Mouse (Mus musculus) adrenal gland, postnatal 25 days (tissue): ENCODE results near the gene Jdp2. TPM values are rescaled to one million over a fixed set of nuclear protein-coding genes. Genes with fewer than 3 reads are reported as not detected.

Source experiments
- DNase-seq: peaks from one replicate; pipeline ENCODE4 v3.0.0; 2021; ENCODE audit warnings: mixed read lengths
- total RNA-seq: library from RNA; stranded (reverse); gene quantifications from 2 replicates; pipeline ENCODE4 v1.2.3, GENCODE M21; 2021

Jdp2 gene
- total RNA-seq, 1 experiment from 2014 or later: 16.4 TPM

GRCm38 (mm10) chr12:85601531-85601930 is 2.7 kb downstream of the Jdp2 start:
- DNase-seq: no peak

- DNase-seq: no peak
These were observed 3.3 kb downstream of the Jdp2 start for GRCm38 (mm10) chr12:85602153-85602552.

GRCm38 (mm10) chr12:85602811-85603210 is 4.0 kb downstream of the Jdp2 start:
- no peak for DNase-seq

- DNase-seq: no peak
These were observed 4.9 kb downstream of the Jdp2 start for GRCm38 (mm10) chr12:85603767-85604166.

DNA sequence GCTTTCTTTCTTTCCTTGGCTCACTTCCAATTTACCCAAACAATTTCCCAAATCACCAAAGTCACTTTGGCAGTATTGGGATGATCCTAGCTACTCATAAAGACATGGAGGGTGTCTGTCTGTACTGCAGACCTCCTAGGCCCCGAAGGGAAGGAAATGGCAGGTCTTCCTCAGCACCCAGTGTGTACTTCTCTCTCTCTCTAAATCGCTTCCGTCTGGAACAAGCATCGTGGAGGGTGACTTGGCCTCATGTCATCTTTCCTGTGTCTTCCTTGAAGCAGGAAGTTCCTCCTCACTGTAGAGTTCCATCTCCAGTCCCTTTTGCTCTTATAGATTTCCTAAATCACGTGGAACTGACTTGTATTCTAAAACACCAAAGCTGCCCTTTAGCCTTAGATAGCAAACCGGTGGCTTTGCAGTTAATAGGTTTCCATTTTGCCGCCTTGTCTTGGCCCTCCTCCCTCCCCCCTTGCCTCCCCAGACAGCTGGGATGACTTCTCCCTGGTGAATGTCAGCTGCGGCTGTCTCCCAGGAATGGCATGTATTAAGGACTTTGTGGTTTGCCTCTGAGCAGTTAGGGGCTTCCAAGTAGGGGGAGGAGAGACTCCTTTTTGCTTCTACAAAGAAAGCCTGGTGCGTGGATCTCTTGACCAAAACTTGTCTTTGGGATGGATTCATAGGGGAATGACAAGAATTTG is 5.6 kb downstream of the Jdp2 start:
- DNase-seq: no peak

DNA sequence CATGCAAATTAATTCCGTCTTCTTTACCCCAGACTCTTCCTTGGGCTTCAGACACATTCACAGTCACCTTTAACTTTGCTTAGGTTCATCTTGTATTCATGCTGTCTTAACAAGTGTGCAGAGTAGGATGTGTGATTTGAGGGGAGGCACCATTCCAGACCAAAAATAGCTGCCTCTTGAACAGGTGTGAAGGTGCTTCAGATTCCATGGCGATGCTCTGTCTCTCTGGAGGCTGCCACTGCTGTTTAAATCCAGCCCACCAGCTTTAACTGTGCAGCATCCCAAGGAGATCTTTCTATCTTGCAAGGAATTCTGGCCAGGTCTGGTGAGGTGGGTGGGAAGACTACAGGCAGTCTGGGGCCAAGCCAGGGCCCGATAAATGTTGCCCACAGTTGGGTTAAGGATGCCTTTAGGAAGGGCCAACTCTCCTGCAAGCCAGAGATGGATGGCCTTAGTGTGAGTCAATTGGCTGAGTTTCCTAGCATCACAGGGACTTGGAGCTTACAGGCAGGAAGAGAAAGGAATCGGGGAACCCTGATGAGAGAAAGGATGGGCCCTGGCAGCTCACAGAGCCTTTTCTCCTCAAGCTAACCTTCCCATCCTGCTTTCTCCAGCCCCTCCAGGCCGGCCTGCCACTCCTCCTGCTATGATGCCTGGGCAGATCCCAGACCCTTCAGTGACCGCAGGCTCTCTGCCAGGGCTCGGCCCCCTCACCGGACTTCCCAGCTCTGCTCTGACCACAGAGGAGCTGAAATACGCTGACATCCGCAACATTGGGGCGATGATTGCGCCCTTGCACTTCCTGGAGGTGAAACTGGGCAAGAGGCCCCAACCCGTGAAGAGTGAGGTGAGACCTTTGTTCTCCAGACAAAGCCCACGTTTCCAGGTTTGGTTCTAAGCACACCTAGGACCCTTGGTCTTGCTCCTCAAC is 9.0 kb downstream of the Jdp2 start:
- no peak for DNase-seq

GRCm38 (mm10) chr12:85610167-85610566 is 11.3 kb downstream of the Jdp2 start:
- no peak for DNase-seq

DNA sequence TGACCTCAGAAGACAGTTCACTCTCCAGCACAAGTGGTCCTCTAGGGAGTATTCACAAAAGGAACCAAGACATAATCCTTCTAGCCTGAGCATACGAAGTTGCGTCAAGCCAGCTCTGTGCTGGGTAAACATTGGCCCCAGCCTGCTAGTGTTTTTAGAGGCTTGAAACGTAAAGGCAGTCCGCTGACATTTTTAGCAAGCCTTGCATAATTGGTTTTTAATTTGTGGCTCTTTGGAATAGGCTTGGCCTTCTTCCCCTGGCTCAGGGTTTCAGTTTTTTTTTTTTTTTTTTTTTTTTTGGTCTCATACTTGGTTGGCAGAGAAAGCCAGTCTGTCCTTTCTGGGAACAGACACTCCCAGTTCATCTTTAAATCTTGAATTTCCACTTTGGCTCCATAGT is 15.3 kb downstream of the Jdp2 start:
- DNase-seq: no peak

DNA sequence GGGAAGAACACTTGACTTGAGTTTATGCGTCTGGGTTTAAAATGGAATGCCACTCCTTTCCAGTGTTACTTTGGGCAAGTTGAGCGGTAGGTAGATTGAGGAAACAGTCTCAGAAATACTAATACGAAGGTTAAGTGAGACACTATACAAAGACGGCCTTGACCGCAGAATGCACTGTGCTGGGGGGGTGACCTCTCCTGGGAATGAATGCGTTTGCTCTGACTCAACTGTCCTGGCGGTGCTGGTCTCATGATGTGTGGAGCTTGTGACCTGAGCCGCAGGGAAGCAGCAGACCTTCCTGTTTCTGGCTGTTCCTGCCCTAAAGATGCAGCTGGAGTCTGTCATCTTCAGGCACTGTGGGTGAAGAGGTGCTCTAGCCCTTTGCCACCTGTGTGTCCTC is 16.7 kb downstream of the Jdp2 start:
- no peak for DNase-seq

DNA sequence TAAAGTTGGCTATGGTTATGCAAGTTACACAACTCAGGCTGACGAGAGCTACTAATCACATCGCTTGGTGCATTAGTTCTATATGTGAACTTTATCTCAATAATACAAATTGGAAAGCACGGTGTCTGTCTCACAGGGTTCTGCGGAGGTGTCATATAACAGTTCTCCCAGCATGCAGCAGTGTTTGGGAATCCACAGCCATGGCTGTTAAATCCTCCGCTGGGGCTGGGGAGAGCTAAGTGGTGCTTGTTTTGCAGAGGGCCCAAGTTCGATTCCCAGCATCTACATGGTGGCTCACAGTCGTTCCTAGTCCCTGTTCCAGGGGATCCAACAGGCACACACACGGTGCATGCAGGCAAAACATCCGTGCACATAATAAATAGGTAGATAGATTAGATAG is 19.1 kb downstream of the Jdp2 start:
- DNase-seq: no peak

GRCm38 (mm10) chr12:85618430-85618829 is 19.6 kb downstream of the Jdp2 start:
- DNase-seq: no peak

DNA sequence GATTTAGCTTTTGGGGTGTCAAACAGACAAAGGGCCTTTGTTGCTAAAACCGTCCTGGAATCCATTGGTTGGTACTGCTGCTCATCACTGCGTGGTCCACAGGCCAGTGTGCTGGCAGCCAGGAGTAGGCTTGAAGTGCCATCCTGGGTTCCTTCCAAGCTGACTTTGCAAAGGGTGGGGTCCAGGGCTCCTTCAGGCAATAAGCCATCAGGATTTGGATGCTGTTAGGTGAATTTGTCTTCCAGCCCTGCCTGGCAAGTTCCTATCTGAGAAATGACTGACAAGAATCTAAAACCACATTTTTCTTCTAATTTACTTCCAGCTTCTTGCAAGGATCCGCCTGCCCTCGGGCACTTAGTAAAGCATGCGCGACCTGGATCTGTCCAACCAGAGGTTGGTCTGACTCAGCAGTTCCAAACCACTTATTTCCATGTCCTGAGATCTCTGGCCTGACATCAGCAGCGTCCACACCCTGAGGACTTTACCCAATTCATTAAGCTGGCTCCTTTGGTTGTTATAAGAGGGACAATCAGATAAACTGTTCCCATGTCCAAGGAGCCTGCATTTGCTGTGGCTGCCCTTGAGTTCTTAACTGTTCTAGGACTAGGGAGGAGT is 20.6 kb downstream of the Jdp2 start:
- DNase-seq: no peak

GRCm38 (mm10) chr12:85619898-85620443 is 21.1 kb downstream of the Jdp2 start:
- no peak for DNase-seq

- DNase-seq: no peak
These were observed 22.2 kb downstream of the Jdp2 start for GRCm38 (mm10) chr12:85621027-85621426.

GRCm38 (mm10) chr12:85621673-85622072 is 22.8 kb downstream of the Jdp2 start:
- no peak for DNase-seq

GRCm38 (mm10) chr12:85623711-85624110 is 24.9 kb downstream of the Jdp2 start:
- DNase-seq: no peak

DNA sequence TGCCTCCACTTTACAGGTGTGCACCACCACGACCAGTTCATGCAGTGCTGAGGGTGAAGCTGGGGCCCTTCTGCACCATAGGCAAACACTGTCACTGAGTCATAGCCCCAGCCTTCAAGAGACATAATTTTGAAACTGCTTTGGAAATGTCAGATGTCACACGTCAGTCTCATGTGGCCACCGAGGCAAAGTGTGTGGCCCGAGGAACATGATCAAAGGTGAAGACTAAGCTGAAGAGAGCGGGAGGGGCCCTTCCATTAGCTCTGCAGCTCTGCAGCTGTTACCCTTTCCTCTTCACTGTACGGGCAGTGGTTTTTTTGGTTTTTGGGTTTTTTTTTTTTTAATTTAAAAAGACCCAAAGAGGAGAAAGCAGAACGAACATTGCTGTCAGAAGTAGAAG is 25.8 kb downstream of the Jdp2 start:
- no peak for DNase-seq

DNA sequence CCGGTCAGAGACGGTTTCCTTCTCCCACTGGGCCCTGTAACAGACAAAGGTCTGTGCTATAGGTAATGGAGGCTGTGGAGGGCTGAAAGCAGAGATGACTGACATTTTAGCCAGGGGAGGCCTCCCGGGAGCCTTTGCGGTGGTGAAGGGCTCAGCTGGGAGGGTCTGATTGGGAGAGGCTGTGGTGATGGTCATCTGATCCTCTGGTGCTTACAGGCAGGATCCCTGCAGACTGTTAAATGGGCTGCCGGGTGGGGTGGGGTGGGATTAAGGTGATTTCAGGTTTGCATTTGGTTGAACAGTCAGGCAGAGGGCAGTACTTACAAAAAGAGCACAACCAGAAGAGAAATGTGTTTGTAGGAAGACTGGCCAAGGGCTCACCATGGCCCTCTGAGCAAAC is 27.0 kb downstream of the Jdp2 start:
- no peak for DNase-seq

- peak; percentile 27 for DNase-seq
These were observed 31.0 kb downstream of the Jdp2 start for GRCm38 (mm10) chr12:85629661-85630481.

GRCm38 (mm10) chr12:85631196-85631595 is 32.4 kb downstream of the Jdp2 start:
- no peak for DNase-seq

DNA sequence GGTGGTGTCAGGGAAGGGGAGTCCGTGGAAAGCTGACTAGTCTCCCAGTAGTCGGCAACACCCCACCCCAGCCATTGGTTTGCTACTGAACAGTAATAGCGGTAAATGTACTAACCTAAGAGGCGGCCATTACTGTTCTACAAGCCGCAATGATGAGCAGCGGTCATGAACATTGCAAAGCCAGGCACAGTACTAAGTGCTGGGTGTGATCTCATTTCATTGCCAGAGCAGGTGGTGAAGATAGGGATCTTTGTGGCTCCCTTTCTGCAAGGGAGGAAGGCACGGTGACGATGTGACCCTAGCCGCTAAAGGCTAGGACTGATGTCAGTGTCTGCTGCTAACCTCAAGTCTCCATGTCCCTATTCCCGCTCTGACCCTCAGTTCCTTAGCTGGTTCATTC is 33.5 kb downstream of the Jdp2 start:
- DNase-seq: no peak

- no peak for DNase-seq
These were observed 39.1 kb downstream of the Jdp2 start for GRCm38 (mm10) chr12:85637932-85638331.
